Mouse (Mus musculus) cerebellum, adult 11-12 months (tissue): ENCODE measurements around the gene Ube4b.
A peak's percentile ranks its signal among the peaks of the same experiment; 100 is the strongest.

Experiments
- DNase-seq: peaks from one replicate; pipeline ENCODE4 v3.0.0; 2022

Ube4b gene

GRCm38 (mm10) chr4:149429592-149429991, 3.0 kb upstream of the Ube4b start:
- peak; percentile 92 for DNase-seq

- DNase-seq = no peak
Observed at GRCm38 (mm10) chr4:149425801-149426292, 702 bp downstream of the Ube4b start.

GRCm38 (mm10) chr4:149424755-149425154, 1.8 kb downstream of the Ube4b start:
- no peak for DNase-seq

GRCm38 (mm10) chr4:149417854-149418365, 8.6 kb downstream of the Ube4b start:
- no peak for DNase-seq

GRCm38 (mm10) chr4:149416986-149417385, 9.6 kb downstream of the Ube4b start:
- no peak for DNase-seq

- no peak for DNase-seq
Observed at GRCm38 (mm10) chr4:149416417-149416816, 10.1 kb downstream of the Ube4b start.

- no peak for DNase-seq
Observed at GRCm38 (mm10) chr4:149415651-149416169, 10.8 kb downstream of the Ube4b start.

GRCm38 (mm10) chr4:149414259-149414658, 12.3 kb downstream of the Ube4b start:
- DNase-seq = no peak

- no peak for DNase-seq
Observed at GRCm38 (mm10) chr4:149409759-149410158, 16.8 kb downstream of the Ube4b start.

- no peak for DNase-seq
Observed at GRCm38 (mm10) chr4:149408331-149408730, 18.2 kb downstream of the Ube4b start.

- DNase-seq = no peak
Observed at GRCm38 (mm10) chr4:149407461-149407860, 19.1 kb downstream of the Ube4b start.

- DNase-seq = no peak
Observed at GRCm38 (mm10) chr4:149405713-149406443, 20.7 kb downstream of the Ube4b start.

- no peak for DNase-seq
Observed at GRCm38 (mm10) chr4:149404640-149405465, 21.7 kb downstream of the Ube4b start.

GRCm38 (mm10) chr4:149403037-149403436, 23.5 kb downstream of the Ube4b start:
- no peak for DNase-seq

GRCm38 (mm10) chr4:149401591-149401982, 25.0 kb downstream of the Ube4b start:
- no peak for DNase-seq

- DNase-seq = peak; percentile 71
Observed at GRCm38 (mm10) chr4:149400878-149401590, 25.5 kb downstream of the Ube4b start.

- DNase-seq = no peak
Observed at GRCm38 (mm10) chr4:149399331-149399910, 27.1 kb downstream of the Ube4b start.

- DNase-seq = no peak
Observed at GRCm38 (mm10) chr4:149398181-149398735, 28.3 kb downstream of the Ube4b start.

GRCm38 (mm10) chr4:149396433-149397306, 29.9 kb downstream of the Ube4b start:
- no peak for DNase-seq

GRCm38 (mm10) chr4:149395581-149395980, 31.0 kb downstream of the Ube4b start:
- DNase-seq = no peak

GRCm38 (mm10) chr4:149394292-149394691, 32.3 kb downstream of the Ube4b start:
- DNase-seq = no peak
